Mouse (Mus musculus): ENCODE results near the gene Wdr76.
"Not testable (repeated sequence)": the region's sequence is repeated elsewhere in the genome, so short reads cannot be mapped to it uniquely, and the experiment has no call there.

Wdr76 gene

DNA sequence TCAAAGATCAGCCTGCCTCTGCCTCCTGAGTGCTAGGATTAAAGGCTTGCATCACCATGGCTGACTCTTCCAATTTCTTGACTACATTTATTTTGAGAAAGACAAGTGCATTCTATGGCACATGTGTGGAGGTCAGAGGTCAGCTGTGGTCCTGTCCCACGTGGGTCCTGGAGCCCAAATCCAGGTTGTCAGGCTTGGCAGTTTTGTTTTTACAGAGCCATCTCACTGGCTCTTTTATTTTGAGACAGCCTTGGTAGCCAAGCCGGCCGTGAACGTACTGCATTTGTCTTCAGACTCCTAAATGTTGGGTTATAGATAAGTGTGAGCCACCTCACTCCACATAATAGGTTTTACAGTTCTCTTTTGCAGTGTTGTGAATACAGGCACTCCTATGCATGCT, 12.2 kb downstream of the Wdr76 start:
- DNase-seq (ENCODE audit: low read depth, low spot score) = not testable (repeated sequence)

DNA sequence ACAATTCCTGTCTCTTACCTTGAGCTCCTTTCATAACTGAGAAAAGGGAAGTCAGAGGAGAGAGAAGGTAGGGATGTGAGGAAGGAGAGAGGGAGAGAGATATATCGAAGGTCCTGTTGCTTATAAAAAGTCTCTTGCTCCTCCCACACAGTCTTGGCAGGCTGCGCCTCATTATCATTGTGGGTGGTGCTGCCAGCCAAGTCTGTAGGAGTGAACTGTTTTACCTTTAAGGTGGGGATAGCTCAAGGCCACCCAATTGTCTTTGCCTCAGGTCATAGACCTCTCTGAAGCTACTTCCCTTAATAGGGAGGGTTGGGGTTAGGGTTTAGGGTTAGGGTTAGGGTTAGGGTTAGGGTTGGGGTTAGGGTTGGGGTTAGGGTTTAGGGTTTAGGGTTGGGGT, 15.5 kb downstream of the Wdr76 start:
- no peak for DNase-seq (ENCODE audit: low read depth, low spot score)

DNA sequence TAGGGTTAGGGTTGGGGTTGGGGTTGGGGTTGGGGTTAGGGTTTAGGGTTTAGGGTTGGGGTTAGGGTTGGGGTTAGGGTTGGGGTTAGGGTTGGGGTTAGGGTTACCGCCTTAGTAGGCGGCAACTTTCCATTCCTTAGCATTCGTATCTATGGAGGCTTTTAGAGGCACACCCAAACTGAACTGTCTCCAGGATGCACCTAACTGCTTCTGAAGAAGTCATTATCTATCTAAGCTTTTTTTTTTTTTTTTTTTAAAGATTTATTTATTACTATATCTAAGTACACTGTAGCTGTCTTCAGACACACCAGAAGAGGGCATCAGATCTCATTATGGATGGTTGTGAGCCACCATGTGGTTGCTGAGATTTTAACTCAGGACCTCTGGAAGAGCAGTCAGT, 16.3 kb downstream of the Wdr76 start:
- not testable (repeated sequence) for DNase-seq (ENCODE audit: low read depth, low spot score)

DNA sequence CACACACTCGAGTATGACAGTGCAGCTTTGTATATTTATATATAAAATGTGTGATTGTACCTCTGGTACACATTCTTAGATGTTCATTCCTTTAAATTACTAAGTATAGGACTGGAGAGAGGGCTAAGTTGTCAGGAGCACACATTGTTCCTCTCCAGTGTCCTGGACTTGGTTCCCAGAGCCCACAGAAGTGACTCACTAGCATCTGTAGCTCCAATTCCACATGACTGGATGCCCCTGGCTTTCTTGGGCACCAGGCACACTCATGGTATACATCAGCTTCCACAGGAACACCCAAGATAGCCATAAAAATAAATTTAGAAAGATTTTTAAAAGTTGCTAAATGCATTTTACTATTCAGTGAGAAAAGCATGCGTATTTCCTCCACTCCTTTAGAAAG, 18.5 kb downstream of the Wdr76 start:
- DNase-seq (ENCODE audit: low read depth, low spot score) = no peak

DNA sequence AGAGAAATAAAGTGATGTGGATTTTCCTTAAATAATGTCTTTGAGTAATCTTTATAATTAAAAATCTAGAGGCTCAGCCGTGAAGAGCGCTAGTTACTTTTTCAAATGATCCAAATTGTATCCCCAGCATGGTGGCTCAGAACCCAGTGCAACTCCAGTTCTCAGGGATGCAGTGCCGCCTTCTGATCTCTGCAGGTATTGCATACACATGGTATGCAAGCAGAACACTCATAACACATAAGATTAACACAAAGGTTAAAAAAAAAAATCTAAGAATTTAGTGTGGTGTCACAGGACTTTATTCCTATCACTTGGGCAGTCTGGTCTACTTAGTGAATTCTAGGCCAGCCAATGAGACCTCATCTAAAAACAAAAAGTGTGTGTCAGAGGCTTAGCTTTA, 38.3 kb downstream of the Wdr76 start:
- peak; percentile 24 for DNase-seq (ENCODE audit: low read depth, low spot score)

DNA sequence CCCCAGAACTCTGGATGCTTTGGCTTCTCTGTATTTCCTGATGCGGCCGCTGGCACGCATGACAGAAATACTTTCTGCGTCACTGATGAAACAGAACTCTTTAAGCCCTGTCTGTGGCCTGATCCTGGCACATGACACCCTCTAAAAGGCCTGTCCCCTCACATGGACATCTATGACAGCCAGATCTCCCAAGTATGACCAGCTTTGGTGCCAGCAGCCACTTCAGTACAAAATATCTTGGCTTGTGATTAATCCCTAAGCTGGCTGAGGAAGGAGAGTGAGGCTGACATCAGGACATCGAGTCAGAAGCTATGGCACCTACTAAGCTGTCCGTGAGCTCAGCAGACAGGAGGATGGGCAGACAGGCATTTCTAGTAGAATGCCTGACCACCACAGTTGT, 43.1 kb downstream of the Wdr76 start:
- no peak for DNase-seq (ENCODE audit: low read depth, low spot score)

DNA sequence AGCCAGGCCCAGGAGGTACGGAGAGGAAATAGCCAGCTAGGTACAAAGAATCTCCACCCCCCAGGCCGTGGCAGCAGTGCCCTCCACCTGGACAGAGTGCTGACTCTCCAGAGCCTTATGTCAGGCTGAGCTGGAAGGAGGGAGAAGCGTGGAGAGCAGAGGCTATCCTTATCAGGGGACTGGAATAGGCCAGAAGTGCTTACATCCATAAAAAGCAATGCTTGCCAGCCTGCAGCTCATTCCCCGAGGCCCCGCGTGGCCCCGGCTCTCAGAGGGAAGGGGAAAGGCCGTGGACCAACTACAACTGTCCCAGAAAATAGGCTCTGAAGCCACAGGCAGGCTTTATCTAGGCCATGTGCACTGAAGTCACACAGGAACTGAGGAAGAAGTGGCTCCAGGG, 44.7 kb downstream of the Wdr76 start:
- no peak for DNase-seq (ENCODE audit: low read depth, low spot score)

DNA sequence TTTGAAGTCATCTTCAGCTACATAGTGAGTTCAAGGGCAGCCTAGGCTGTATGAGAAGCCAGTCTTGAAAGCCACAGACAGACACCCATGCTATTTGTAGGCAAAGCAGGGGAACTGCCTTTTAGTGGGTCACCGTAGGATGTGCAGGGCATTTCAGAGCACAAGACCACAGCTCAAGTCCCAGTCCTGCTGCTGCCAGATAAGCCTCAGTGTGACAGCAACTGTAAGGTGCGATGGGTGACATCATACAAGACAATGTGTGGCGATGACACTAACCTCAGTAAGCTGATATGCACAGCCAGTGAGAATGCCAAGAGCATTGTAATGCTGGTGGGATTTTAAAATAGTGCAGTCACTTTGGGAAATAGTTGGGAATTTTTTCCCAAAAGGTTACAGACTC, 56.6 kb downstream of the Wdr76 start:
- no peak for DNase-seq (ENCODE audit: low read depth, low spot score)

DNA sequence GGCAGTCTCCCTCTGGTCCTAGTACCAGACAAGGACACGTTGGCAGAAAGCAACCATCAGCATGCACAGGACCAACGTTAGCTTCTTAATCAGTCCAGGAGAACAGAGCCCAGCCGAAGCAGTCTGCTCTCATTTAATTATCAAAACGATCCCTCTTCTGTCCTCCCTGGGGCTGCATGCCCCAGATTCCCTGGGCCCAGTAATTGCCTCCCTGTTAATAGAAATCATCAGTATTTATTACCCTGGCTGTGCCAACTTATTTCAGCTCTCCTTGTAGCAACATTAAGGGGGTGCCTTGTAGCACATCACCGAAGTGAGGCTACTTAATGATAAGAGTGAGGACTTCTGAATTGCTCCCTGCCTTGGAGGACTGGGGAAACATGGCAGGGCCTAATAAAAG, 59.4 kb downstream of the Wdr76 start:
- DNase-seq (ENCODE audit: low read depth, low spot score) = no peak

DNA sequence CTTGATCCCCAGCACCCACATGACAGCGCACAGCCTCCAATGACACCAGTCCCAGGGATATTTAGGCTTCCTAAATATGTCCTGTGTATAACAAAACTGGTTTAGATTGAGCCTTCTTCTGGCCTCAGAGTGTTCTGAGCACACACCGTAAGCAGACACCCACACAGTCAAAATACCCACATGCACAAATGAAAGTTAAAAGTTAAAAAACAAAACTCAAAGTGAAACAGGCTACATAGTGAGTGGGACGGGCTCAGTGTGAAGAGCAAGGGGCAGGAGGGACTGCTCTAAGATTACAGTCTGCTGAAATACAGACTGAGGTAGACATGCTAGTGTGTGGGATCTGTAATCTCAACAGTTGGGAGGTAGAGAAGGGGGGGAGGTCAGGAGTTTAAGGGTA, 63.5 kb downstream of the Wdr76 start:
- DNase-seq (ENCODE audit: low read depth, low spot score) = no peak

DNA sequence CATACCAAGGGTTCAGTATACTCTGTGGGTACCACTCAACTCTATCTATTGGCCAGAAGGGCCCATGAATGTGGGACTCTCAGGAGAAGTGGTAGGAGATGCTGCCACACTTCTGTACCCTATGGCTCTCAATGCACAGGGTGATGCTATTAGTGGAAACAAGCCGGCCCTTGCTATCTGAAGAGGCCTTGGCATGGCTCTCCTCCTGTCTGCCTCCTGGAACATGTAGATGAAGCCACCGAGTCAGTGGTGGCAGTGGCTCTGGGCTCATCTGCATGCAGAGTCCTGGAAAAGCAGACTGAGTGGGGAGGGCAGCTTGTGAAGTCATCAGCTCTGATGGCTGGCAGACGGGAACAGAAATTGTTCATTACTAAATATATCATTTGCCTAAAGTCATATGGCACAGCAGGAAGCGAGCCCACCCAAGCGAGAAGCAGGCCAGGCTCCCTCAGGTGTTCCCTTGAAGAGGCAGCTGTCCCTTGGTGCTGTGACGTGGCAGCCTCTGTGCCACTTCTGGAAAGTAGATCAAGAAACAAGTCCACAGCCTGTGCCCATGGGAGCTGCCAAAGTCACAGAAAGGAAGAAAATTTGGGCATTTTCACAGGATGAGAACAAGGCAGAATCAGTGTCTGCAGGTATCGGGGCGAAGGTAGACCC, 64.6 kb downstream of the Wdr76 start:
- DNase-seq (ENCODE audit: low read depth, low spot score) = peak; percentile 42

DNA sequence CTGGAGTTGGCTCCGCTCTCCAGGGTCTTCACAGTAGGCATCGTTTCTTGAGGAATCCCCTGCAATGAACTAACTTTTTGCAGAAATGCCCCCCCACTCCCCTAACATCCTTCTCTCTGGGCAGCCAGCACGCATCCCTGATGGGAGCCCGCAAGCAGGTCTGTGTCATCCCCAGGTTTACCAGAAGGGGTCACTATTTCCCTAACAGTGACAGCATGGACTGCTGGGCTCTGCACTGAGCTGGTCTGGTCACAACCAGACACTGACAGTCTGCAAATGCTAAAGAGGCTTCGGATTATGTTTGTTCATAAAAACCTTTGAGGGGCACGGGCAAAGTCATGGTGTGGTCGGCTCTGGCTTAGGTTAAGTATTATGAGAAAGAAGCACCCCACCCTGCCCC, 65.3 kb downstream of the Wdr76 start:
- DNase-seq (ENCODE audit: low read depth, low spot score) = peak; percentile 79

DNA sequence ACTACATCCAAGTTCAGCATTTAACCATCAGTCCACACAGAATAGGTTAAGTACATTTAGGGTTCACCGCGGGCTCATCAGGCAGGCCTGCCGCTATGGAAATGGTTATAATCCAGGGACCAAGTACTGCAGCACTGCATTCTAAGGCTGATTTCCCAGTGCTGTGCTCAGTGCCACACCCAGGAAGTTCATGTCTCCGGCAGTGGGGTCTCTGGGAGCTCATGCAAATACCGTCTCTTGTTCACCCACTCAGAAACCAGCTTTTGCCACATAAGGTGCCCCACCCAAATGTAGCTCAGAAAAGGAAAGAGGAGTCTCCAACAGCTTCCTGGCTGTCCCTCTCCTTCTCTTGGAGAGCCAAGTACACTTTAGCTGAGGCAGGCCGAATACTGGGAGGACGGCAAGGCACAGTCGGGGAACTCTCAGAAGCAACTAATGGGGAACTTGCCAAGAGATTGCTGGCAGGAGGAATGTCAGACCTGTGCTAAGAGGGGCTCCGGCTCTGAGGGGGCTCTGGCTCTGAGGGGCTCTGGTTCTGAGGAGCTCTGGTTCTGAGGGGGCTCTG, 67.6 kb downstream of the Wdr76 start:
- DNase-seq (ENCODE audit: low read depth, low spot score) = no peak

DNA sequence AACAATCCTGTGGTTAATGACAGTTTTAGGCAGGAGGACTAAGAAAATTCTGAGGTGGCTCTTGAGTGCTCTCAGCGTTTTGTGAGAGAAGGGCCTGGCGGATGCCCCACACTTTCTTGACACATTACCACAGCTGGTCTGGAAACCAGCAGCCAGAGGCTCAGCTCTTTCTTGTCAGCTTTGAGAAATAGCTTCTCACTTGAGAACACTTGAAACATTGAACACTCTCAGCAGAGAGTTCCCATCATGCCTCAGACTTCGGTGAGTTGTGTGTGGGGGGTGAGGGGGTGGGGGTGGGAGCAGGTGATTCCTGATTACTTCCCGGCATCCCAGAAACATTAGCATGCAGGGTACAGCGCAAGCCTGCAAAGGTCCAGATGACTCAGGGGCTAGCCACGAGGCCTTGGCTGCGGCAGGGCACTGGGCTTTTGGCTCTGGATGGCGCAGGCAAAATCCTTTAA, 69.2 kb downstream of the Wdr76 start:
- no peak for DNase-seq (ENCODE audit: low read depth, low spot score)

DNA sequence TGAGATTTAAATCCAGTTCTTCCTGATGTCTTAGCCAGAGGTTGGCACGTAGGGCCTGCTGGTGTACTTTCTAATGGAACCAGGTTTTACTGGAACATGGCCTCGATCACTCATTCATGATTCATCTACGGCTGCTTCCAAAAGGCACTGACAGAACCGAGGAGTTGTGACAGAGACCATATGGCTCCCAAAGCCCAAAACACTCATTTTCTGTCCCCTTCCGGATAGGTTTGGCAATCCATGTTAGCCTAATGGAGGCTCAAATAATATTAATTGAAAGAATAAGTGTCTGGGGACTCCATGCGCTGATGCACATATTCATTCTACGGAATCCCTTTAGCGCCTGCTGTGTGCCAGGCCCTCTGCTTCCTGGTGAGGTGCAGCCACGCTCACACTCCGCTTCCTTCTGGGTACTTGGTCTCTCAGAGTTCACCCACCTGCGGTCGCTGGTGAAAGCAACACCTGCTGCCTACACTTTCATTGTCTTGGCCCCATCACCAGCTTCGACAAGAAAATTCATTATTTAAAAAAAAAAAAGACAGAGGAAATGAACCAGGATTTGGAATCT, 76.4 kb downstream of the Wdr76 start:
- no peak for DNase-seq (ENCODE audit: low read depth, low spot score)

DNA sequence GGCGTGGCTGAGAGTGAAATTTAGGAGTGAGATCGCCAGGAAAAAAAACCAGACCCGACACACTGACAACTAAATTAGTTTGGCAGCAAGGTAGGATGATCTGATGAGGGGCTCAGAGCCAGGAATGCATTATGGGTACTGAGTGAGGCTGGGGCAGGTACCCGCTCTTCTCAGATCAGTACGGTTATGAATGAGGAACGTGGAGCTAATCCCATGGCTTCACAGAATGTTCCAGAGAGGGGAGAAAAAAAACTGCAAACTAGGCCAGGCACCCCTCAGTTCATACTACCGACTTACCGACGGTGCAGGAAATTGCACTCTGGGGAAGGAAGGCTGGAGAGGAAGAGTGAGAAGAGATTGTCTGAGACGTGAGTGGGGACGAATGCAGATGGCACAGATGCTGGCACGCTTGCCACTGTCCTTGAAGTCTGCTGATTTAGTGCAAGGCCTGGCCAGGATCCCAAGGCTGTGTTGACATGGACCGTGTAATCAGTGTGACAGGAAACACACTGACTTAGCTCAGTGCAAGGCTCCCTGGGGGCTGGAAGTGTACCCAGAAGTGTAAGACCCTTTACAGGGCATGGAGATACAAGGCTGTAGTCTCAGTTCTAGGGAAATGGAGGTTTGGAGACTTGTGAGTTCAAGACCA, 77.1 kb downstream of the Wdr76 start:
- DNase-seq (ENCODE audit: low read depth, low spot score) = no peak

DNA sequence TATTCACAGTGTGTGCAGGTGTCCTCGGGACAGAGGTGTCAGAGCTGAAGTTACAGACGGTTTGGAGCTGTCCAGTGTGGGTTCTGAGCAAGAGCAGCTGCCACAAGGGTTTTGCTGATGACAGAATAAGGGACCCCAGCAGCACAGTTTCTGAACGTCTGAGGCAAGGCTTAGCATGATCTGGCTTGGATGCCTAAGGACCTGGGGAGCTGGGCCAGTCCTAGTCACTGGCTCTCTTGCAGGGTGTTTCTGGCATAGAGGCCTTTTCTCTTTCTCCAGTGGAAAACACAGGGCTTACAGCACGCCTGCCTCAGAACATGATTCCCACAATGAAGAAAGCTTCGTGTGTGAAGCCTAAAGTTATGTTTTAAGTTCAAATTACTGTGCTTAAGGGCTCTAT, 78.2 kb downstream of the Wdr76 start:
- DNase-seq (ENCODE audit: low read depth, low spot score) = no peak

DNA sequence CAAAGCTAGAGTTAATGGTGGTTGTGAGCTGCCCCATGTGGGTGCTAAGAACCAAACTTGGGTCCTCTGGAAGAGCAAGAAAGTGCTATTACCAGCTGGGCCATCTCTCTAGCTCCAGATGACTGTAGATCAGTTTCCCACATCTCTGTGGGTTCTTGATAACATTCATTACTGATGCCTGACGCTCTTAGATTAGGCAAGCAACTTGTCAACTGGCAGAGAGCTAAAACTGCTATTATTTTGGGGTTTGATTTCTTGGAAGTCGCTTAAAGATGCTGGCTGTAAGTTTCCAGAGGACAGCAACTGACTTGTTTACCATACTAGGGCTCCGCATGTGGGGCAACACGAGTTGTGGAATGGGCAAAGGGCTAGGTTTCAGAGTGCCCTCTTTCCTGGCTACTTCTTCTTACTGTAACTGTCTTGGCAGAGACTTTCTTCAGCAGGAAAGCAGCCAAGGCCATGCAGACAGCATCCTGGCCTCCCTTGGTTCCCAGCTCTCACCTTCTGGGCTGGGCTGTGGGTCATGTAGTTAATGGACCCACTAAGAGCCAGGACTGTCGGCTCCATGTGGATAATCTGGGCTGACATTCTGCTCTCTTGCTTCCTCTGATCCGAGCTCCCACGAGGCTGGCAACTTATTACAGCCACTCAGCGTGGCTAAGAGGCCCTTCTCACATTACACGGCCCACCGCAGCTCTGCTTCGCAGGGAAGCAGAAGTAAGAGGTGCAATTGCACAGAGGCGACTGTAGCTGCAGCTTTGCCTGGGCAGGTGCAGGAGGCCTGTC, 81.2 kb downstream of the Wdr76 start:
- DNase-seq (ENCODE audit: low read depth, low spot score) = peak; percentile 34

DNA sequence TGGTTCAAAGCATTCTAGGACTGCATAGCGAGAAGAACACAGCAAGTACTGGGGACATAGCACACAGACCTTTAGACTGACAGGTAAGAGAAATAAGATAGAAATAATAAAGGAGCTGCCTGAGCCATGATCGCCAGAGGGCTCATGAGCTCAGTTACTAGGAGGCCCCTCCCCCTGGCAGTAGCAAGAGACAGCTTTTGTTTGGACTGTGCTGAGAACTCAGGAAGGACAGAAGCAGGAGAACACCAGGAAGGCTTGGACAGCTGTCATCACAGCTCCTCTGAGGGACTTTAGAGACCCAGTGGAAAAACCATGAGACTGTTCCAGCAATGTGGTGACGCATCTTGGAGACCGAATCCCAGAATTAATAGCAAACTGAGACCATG, 81.8 kb downstream of the Wdr76 start:
- no peak for DNase-seq (ENCODE audit: low read depth, low spot score)

DNA sequence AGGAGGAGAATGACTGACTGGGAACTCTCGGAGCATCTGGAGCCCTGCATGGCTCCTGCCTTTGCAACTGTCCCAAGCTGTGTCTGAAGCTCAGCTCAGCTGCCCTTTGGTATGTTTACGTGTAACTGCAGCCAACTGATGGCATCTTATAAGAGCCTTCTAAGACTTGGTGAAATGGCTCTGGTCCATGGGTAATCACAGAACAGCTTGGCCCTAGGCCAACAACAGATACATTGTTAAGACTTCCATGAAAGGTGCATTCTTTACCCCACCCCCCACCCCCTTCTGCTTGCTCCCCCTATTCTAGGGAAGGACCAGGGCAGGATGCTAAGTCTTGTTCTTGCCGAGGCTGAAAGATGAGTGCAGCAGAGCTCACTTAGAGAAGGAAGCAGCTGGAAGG, 87.6 kb downstream of the Wdr76 start:
- DNase-seq (ENCODE audit: low read depth, low spot score) = no peak

Data from A20 (cell line).